Mouse (Mus musculus): Measurements from ENCODE around the gene Nmi.
"Not testable (repeated sequence)": the region's sequence is repeated elsewhere in the genome, so short reads cannot be mapped to it uniquely, and the experiment has no call there.

Nmi gene

DNA sequence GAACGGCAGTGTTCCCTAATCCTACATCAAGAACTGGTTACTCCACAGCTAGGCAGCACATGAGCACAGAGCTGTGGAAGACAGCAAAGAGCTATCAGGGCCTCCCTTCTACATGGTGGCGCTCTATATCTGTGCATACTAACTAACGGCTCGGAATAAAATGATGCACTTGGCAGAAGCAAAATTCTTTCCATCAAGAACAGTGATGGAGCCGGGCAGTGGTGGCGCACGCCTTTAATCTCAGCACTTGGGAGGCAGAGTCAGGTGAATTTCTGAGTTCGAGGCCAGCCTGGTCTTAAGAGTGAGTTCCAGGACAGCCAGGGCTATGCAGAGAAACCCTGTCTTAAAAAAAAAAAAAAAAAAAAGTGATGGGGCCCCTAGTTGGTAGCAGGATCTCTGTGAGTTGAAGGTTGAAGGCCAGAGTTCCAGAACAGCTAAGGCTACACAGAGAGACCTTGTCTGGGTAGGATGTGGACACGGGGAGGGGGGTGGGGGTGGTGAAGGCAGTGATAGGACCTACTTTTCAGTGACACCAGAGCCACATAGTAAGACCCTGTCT is at the start of gene Nmi:
Gene Nmi (minus strand): TSS at position 85 of the 559 bp plus-strand sequence.
- peak in 1 of 2 experiments; percentile 11 for DNase-seq

- DNase-seq, result no peak
Observed at GRCm38 (mm10) chr2:52016361-52016760, 43.1 kb upstream of the Nmi start.

GRCm38 (mm10) chr2:52013306-52013820 is 40.1 kb upstream of the Nmi start:
- DNase-seq, result no peak

- not testable (repeated sequence) for DNase-seq
Observed at GRCm38 (mm10) chr2:52011820-52012219, 38.5 kb upstream of the Nmi start.

- DNase-seq, result no peak
Observed at GRCm38 (mm10) chr2:52006380-52006779, 33.1 kb upstream of the Nmi start.

DNA sequence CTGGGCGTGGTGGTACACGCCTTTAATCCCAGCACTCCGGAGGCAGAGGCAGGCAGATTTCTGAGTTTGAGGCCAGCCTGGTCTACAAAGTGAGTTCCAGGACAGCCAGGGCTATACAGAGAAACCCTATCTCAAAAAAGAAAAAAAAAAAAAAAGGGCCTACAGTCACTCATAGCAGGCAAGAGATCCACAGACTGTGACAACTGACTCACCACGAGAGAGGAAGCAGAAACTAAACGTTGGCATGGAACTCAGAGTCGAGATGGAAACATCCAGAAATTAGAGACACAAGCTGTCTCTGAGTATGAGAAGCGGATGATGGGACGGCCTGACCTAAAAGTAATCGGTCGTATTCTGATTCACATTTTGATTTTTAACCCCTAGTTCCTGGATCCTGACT is 29.0 kb upstream of the Nmi start:
- DNase-seq, result not testable (repeated sequence)

DNA sequence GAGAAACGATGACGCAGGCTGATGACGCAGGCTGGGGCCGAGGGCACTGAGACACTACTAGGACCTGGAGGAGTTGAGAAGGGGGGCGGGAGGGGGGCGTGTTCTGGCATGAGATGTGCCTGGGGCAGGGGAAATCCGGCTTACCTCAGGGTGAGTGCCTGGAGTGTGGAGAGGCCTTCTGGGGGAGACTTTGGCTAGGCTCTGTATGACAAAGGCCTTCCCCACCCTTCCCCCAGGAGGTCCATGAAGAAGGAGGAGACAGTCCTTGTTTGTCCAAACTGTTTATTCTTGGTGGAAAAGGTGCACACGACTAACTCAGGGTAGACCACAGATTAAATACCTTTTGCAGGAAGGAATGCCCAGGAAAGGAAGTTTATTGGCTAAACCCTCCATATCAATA is 28.2 kb upstream of the Nmi start:
- DNase-seq, result no peak

GRCm38 (mm10) chr2:51999996-52000395 is 26.7 kb upstream of the Nmi start:
- DNase-seq, result no peak

- no peak for DNase-seq
Observed at GRCm38 (mm10) chr2:51991447-51991846, 18.2 kb upstream of the Nmi start.

- DNase-seq, result no peak
Observed at GRCm38 (mm10) chr2:51989559-51989958, 16.3 kb upstream of the Nmi start.

DNA sequence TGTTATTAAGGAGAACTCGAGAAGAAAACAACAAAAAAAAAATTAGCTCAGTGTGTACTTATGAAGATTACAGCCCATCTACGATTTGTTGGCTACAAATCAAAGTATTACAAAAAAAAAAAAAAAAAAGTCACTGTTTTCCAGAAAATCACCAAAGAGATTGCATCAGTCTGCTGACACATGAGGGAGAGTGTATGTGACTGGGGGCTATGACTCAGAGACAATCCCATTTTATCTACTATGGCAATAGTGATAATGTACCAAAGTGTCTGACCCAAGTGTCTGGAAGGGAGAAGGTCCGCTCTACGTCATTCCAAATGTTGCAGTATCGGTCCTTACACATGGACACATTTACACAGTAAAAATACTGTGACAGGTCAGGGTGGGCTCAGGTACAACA is 13.4 kb upstream of the Nmi start:
- no peak for DNase-seq

GRCm38 (mm10) chr2:51986157-51986556 is 12.9 kb upstream of the Nmi start:
- no peak for DNase-seq

DNA sequence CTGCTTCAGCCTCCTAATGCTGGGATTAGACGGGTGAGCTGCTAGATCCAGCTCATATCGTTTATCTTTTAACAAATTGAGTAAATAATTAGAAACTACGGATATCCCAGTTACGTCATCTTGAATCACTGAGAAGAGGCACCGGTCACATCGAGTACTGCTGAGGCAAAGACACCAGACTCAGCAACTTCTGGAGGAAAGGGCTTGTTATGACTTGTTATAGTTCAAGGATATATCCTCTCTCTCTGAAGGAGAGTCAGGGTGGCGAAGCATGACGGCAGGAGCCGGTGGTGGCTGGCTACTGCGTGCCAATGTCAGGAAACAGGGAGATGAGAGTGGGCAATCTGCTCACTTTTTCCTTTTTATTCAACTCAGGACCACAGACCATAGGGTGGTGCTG is 11.9 kb upstream of the Nmi start:
- peak; percentile 19 to 38 for DNase-seq

DNA sequence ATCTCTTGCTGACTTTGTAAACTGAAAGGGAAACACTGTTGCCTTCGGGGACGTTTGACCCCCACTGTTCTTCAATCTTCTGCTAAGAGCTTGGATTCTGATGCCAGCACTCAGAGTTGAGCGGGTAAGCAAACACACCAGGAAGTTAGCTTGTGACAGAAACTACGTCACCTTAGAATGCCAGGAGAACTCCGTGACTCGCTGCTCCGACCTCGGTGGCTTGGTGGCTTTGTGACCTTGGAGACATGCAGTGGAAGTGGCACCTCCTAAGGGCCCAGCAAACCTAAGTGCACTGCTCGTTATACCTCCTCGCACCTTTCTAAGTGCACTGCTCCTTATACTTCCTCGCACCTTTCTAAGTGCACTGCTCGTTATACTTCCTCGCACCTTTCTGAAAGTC is 9.0 kb upstream of the Nmi start:
- peak; percentile 5 for DNase-seq

DNA sequence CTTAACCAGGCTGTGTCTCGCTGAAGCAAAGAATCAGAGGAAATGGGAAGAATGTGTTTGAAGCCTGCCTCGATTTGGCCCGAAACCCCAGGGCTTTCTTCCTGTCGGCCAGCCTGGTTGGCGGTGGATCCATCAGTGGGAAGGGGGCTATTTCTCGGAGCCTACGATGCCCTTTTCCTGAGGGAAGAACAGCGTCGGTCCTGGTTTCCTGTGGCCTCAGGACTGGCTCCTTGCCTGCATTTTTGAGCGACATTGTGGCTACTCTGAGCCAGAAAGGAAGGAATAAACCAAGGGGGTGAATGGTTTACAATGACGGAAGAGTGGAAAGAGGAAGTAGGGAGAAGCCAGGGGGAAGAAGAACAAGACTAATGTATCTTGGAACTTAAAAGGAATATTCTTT is 8.3 kb upstream of the Nmi start:
- peak; percentile 50 to 65 for DNase-seq

DNA sequence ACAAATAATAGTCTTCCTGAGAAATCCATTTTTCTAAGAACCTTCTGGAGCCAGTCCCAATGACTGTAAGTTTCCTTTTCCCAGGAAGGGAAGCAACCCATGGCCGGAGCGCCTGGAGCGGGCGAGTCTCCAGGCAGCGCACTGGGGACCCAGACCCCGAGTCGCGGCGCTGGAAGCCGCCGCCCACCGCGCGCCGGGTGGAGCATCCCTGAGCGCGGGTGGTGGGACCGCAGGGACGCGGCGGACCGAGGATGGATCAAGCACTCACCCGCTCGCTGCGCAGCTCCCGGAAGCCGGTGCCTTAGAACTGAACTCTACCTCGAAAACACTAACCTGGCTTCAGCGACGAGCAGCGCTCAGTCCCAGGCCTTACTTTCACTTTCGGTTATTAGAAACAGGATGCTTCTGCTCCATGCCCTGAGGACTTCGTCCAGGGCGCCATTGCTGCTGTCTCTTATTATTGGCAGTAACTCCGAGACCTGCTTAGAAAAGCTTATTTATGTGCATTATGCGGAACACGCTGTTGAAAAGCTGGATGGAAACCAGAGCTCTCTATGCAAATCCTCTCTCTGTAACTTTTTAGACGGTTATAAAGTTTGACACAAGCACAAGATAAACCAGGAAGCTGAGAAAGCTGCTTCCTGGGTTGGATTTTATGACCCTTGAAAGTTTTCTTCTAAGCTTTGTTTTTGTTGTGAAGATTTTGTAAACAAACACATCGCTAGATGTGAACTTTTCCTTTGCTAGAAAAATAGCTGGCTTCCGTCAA is 469 bp downstream of the Nmi start:
- peak; percentile 67 for DNase-seq

DNA sequence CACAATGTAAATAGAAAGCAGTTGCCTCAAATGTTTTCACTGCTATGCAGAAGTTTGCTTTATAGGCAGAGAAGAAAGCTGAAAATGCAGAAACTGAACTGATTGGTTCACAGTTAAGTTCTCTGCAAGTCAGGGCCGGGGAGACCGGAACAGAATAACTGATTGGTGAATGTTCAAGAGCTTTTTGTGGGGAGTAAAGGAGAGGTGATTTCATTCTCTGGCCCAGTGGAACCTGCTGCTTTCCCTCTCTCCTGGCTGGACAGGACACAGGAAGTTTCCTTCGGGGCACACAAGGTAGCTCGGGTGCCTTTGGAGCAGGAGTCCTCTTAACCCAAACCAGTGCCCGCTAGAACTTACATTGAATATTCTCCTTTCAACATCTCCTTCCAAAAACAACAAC is 1.2 kb downstream of the Nmi start:
- peak; percentile 37 to 47 for DNase-seq

DNA sequence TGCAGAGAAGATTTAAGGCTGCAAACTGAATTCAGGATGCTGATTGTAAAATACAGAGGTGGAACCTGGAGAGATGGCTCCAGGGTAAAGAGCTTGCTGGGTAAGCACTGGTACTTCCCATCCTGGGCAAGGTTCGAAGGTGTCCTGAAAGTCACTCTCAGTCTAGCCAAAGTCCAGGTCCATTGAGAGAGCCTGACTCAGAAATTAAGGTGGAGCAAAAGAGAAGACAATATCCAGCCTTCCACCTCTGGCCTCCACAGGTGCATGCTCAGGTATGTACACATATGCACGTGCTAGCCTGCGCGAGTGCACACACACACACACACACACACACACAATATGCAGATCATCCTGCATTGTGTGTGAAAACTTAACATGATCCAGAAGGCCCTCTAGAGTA is 2.4 kb downstream of the Nmi start:
- peak; percentile 16 to 35 for DNase-seq

- no peak for DNase-seq
Observed at GRCm38 (mm10) chr2:51967288-51967687, 6.0 kb downstream of the Nmi start.

- no peak for DNase-seq
Observed at GRCm38 (mm10) chr2:51953648-51954204, 19.6 kb downstream of the Nmi start.

GRCm38 (mm10) chr2:51950876-51951275 is 22.4 kb downstream of the Nmi start:
- DNase-seq, result no peak

- no peak for DNase-seq
Observed at GRCm38 (mm10) chr2:51948105-51948830, 25.0 kb downstream of the Nmi start.

DNA sequence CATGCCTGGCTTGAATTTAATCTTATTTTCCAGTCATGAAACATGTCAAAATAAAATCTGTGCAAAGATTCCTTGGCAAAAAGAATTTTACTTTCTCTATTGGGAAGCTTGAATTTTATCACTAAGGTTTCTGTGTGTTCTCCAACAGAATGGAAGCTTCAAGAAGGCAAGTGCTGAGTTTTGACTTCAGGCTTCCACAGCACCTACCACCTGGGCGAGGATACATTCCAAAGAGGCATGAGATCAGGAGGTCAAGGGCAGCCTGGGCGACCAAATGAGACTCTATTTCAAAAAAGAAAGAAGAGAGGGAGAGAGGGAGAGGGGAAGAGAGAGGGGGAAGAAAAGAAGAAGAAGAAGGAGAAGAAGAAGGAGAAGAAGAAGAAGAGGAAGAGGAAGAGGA is 27.5 kb downstream of the Nmi start:
- no peak for DNase-seq
